Mouse (Mus musculus): ENCODE measurements at regions not wholly inside any gene's neighbourhood (a gene's known extent, or its start where the extent isn't known, plus 50 kb on each side); places are given as distances from the start of the nearest gene placed in this dataset.

DNA sequence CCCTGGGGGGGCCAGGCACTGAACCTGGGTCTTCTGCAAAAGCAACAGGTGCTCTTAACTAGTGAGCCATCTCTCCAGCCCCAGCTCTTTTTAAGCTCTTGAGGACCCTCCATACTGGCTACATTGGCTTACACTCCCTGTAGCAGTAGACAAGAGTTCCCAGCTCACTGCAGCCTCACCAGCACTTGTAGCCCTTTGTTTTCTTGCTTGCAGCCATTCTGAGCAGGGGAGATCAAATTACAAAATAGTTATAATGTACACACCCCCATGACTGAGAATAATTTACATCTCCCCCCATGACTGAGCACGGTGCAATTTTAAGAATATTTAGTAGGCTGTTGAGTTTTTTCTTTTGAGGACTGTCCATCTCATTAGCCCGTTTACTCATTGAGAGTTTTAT, 165.8 kb upstream of the Prep start:
- TF ChIP-seq POLR2A (IDR thresholded peaks at IDR 0.05; ENCODE audit: insufficient read depth, low read depth, low read length) (no peak), CTCF (IDR thresholded peaks at IDR 0.05; ENCODE audit: insufficient read depth, low read depth, low read length) (no peak)
- 71% methylated on average over 2 of the region's 2 CpGs for WGBS
- Histone ChIP-seq H3K4me1 (ENCODE audit: control insufficient read depth, insufficient read depth, low read length) (no peaks in the 10 kb centered on the region), H3K27ac (ENCODE audit: insufficient read depth, low read depth, low read length) (no peak overlapping the region), H3K4me3 (ENCODE audit: insufficient read depth, low read depth, low read length) (no peak overlapping the region)

DNA sequence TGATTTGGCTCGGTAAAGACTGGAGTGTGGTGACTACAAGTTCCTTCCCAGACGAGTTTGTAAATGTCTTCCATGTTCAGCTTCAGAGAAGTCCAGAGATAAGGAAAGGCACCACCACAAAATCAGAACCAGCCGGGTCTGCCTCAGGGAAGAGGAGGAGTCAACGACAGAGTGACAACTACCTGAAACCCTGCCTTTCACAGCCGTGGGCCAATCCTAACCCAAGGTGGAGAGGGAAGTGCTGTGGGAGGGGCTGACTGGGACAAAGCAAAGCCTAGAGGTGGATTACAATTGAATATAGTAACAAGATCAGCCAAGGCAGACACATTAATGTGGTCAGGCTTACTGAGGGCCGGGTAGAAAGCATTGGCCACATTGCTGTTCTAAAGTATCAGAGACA, 174.9 kb upstream of the Prep start:
- H3K27ac ChIP-seq (ENCODE audit: insufficient read depth, low read depth, low read length), result no peak overlapping the region
- TF ChIP-seq POLR2A (IDR thresholded peaks at IDR 0.05; ENCODE audit: insufficient read depth, low read depth, low read length) (no peak), CTCF (IDR thresholded peaks at IDR 0.05; ENCODE audit: insufficient read depth, low read depth, low read length) (no peak)
- peaks cover 4% of the 10 kb centered on the region; the same call in 1 of the 2 replicates for H3K4me1 ChIP-seq (ENCODE audit: control insufficient read depth, insufficient read depth, low read length)
- 79% methylated on average over 6 of the region's 6 CpGs for WGBS
- no peak overlapping the region for H3K4me3 ChIP-seq (ENCODE audit: insufficient read depth, low read depth, low read length)

DNA sequence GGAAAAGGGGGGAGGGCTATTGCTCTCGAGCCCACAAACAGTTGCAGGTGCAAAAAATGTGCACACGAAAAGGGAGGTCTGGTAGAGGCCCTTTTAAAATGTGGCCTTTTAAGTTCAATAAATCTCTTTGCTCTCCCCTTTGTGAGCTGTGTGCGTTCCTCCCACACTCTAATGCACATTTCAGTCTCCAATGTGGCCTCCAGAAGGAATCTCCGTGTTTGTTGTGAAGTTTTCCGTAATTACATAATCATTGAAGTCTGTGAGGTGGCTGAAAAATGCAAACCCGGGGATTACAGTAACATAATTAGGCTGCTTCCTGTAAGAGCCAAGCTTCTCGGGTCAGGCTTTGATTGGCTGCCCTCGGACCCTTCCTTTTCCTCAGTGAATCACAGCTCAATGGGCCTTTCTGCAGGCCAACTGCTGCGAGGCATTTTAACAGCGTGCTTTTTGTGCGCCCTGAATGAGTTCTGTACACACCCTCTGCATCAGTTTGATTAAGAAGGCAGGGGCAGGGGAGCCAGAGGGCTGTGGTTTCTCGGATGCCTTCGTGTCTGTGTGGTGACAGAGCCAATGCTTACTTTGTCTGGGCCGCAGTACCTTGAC, 179.8 kb upstream of the Prep start:
- no peak overlapping the region for H3K27ac ChIP-seq (ENCODE audit: insufficient read depth, low read depth, low read length)
- H3K4me3 ChIP-seq (ENCODE audit: insufficient read depth, low read depth, low read length), result no peak overlapping the region
- H3K4me1 ChIP-seq (ENCODE audit: control insufficient read depth, insufficient read depth, low read length), result peaks cover 4% of the 10 kb centered on the region; the same call in 1 of the 2 replicates
- TF ChIP-seq CTCF (IDR thresholded peaks at IDR 0.05; ENCODE audit: insufficient read depth, low read depth, low read length), result no peak
- TF ChIP-seq POLR2A (IDR thresholded peaks at IDR 0.05; ENCODE audit: insufficient read depth, low read depth, low read length), result no peak
- 35% methylated on average over 14 of the region's 14 CpGs for WGBS

DNA sequence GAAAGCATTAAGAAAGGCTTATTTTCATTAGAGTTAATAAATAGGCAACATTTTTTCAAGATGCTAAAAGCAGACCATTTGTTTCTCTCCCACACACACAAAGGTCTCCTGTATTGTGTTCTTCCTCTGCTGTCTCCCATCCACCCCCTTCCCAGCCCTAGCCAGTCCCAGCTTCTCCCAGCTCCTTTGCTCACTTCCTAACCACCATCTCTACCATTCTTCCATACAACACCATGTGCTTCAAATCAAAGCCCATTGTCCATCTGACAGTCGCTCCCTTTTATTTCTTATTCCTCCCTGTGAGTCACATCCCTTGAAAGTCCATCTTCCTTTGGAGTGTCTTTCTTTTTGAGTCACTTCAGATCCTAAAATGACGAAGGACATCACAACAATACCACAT, 185.0 kb upstream of the Prep start:
- Histone ChIP-seq H3K4me3 (ENCODE audit: insufficient read depth, low read depth, low read length) (no peak overlapping the region), H3K27ac (ENCODE audit: insufficient read depth, low read depth, low read length) (no peak overlapping the region), H3K4me1 (ENCODE audit: control insufficient read depth, insufficient read depth, low read length) (no peaks in the 10 kb centered on the region)
- 94% methylated on average over 2 of the region's 2 CpGs for WGBS
- TF ChIP-seq POLR2A (IDR thresholded peaks at IDR 0.05; ENCODE audit: insufficient read depth, low read depth, low read length) (no peak), CTCF (IDR thresholded peaks at IDR 0.05; ENCODE audit: insufficient read depth, low read depth, low read length) (no peak)

DNA sequence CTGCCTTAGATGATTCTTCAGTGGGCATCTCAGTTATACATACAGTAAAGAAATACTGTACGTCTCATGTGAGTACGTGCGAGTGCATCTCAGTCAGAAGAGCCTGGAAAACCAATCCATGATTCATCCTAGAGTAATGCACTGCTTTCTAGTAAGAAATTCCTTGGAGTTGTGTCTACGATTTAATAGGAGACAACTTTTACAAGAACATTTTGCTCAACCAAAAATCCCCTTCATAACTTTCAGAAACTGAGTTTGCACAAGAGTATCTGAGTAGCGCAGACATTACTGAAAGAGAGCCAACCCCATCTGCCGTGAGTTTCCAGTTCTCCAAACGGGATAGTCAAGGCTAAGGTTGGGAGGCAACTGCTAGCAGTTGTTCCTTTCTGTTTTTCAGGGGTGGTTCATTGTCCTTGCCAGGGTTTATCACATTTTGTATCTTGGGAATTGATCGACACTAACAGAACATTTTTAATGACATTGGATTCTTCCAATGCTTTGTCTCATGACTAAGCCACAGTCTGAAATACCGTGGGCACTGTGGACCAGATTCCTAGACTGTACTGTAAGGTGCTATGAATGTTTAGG, 189.8 kb upstream of the Prep start:
- 92% methylated on average over 9 of the region's 9 CpGs for WGBS
- H3K4me1 ChIP-seq (ENCODE audit: control insufficient read depth, insufficient read depth, low read length), result no peaks in the 10 kb centered on the region
- H3K4me3 ChIP-seq (ENCODE audit: insufficient read depth, low read depth, low read length), result no peak overlapping the region
- no peak overlapping the region for H3K27ac ChIP-seq (ENCODE audit: insufficient read depth, low read depth, low read length)
- TF ChIP-seq CTCF (IDR thresholded peaks at IDR 0.05; ENCODE audit: insufficient read depth, low read depth, low read length) (no peak), POLR2A (IDR thresholded peaks at IDR 0.05; ENCODE audit: insufficient read depth, low read depth, low read length) (no peak)

DNA sequence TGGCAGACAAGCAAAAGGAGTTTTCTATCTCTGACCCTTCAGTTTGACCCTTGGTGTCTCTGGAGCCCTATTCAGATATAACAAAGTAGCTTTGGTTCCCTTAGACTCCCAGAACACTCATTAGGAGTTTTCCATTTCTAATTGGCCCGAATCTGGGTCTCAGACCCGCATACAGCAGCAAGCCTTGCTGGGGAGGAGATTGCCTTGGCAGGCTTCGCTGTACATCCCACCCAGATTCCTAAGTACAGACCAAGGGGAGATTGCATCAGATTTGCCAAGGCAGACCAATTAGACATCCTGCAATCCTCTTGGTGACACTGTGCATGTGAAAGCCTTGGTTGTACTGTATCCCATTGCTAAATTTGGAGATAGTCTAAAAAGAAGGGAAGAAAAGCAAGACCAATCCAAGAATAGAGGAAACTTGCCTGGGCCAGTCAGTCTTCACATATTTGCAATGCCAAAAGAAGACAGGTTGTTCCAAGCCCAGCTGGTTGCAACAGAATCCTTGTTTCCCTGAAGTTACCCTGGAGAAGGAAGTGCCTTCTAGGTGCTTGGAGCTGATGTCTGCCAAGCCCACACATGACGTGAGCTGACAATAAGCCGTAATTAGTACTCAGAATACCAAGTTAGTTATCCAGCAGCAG, 193.2 kb upstream of the Prep start:
- TF ChIP-seq POLR2A (IDR thresholded peaks at IDR 0.05; ENCODE audit: insufficient read depth, low read depth, low read length), result no peak
- no peak for TF ChIP-seq CTCF (IDR thresholded peaks at IDR 0.05; ENCODE audit: insufficient read depth, low read depth, low read length)
- H3K27ac ChIP-seq (ENCODE audit: insufficient read depth, low read depth, low read length), result no peak overlapping the region
- 32% methylated on average over 5 of the region's 5 CpGs for WGBS
- H3K4me3 ChIP-seq (ENCODE audit: insufficient read depth, low read depth, low read length), result no peak overlapping the region
- no peaks in the 10 kb centered on the region for H3K4me1 ChIP-seq (ENCODE audit: control insufficient read depth, insufficient read depth, low read length)

DNA sequence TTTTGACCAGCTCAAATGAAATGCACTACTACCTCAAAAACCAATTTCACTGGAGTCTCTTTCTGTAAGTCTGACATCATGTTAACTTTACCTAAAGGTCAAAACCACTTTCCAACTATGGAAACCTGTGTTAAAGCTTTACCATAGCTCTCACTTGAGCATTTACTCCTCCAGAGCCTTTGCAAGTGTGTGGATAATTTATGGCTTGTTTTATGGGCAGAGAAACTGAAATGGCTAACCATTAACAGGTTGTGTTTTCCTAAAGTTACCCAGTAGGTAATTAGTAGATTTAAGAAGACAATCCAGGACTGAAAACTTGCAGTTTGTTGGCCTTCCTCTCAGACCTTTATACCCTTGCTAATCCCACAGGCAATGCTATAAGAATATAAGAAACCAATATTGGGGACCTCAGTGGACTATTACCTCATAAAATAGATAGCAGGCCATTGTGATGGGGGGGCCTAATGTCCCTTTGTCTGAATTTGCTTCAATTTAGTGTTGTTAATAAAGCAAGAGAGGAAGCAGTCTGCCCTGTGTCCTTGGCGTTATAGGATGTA, 202.7 kb upstream of the Prep start:
- no peaks in the 10 kb centered on the region for H3K4me1 ChIP-seq (ENCODE audit: control insufficient read depth, insufficient read depth, low read length)
- 87% methylated on average over 1 of the region's 1 CpGs for WGBS
- no peak for TF ChIP-seq CTCF (IDR thresholded peaks at IDR 0.05; ENCODE audit: insufficient read depth, low read depth, low read length)
- no peak for TF ChIP-seq POLR2A (IDR thresholded peaks at IDR 0.05; ENCODE audit: insufficient read depth, low read depth, low read length)
- no peak overlapping the region for H3K4me3 ChIP-seq (ENCODE audit: insufficient read depth, low read depth, low read length)
- no peak overlapping the region for H3K27ac ChIP-seq (ENCODE audit: insufficient read depth, low read depth, low read length)

DNA sequence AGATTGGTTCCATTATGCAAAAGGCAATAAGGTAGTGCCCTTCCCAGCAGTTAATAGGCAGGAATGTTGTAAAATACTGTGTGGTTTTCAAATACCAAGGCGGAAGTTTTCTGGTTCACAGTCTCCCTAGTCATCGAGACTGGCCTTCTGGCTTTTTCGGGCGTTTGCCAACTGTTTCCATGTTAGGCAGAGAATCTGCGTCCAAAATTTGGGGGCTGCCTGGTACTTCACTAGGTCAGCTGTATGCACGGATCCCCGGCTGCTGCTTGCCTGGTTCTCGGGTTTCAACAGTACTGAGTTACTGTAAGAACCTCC, 204.7 kb upstream of the Prep start:
- Histone ChIP-seq H3K27ac (ENCODE audit: insufficient read depth, low read depth, low read length) (no peak overlapping the region), H3K4me1 (ENCODE audit: control insufficient read depth, insufficient read depth, low read length) (no peaks in the 10 kb centered on the region), H3K4me3 (ENCODE audit: insufficient read depth, low read depth, low read length) (no peak overlapping the region)
- WGBS, result 78% methylated on average over 8 of the region's 8 CpGs
- TF ChIP-seq CTCF (IDR thresholded peaks at IDR 0.05; ENCODE audit: insufficient read depth, low read depth, low read length) (no peak), POLR2A (IDR thresholded peaks at IDR 0.05; ENCODE audit: insufficient read depth, low read depth, low read length) (no peak)

DNA sequence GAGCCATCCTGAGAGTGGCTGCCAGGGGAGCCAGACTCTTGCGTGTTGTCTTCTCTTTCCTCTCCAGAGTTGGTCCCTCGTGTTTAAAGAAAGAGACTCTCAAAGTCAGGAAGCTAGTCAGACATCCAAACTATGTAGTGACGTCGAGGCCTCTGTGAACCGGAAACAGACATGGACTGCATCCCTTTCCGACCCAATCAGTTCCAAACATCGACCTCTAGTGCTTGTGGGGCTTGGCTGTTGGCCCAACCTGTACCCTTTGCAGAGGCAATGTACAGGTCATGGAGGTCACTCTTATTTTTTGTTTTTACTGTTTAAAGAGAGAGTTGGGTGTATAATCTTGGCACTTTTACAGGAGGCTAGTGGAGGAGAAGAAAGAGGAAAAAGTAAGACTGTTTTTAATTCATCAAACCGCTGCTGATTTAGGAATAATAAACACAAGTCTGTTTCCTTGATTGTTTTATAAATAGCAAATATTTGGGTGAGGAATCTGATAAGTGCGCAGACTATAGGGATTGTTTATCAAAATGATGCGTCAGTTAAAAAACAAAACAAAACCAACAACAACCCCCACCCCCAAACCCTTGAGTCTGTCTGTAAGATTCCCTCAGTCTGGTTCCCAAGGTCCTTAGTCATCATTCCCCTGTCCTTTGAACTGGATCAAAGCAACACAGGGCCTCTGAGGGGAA, 205.2 kb upstream of the Prep start:
- 81% methylated on average over 10 of the region's 10 CpGs for WGBS
- no peak for TF ChIP-seq POLR2A (IDR thresholded peaks at IDR 0.05; ENCODE audit: insufficient read depth, low read depth, low read length)
- TF ChIP-seq CTCF (IDR thresholded peaks at IDR 0.05; ENCODE audit: insufficient read depth, low read depth, low read length), result no peak
- no peak overlapping the region for H3K4me3 ChIP-seq (ENCODE audit: insufficient read depth, low read depth, low read length)
- H3K27ac ChIP-seq (ENCODE audit: insufficient read depth, low read depth, low read length), result no peak overlapping the region
- no peaks in the 10 kb centered on the region for H3K4me1 ChIP-seq (ENCODE audit: control insufficient read depth, insufficient read depth, low read length)
